Mouse (Mus musculus) bone marrow macrophage, adult 2 months (primary cell): Measurements from ENCODE around the gene C77080.

Experiments
- CTCF ChIP-seq: IDR thresholded peaks from 2 replicates; pipeline ENCODE4 v1.5.1; 2012; ENCODE audit warnings: low read depth, mild to moderate bottlenecking, low read length, moderate library complexity
- POLR2A ChIP-seq: IDR thresholded peaks from 2 replicates; pipeline ENCODE4 v1.6.1; 2012; ENCODE audit warnings: mild to moderate bottlenecking, low read depth, low read length, borderline replicate concordance

- TF ChIP-seq POLR2A (no peak), CTCF (no peak)
Observed at GRCm38 (mm10) chr4:129256450-129257380, 4.5 kb downstream of the C77080 start.
